Mouse (Mus musculus): ENCODE data around the gene Lrrc20. TPM values are rescaled to one million over a fixed set of nuclear protein-coding genes. Genes with fewer than 3 reads are reported as not detected.

Gene Lrrc20
- polyA plus RNA-seq (2016; fragmentation: Nextera tagmentation; extraction: Ambion mirVana) = 12.6 and 13.2 TPM in 2 replicates

- H3K36me3 ChIP-seq = no peaks in the 10 kb centered on the region
- peaks cover 24% of the 10 kb centered on the region for H3K4me1 ChIP-seq
- H3K9me3 ChIP-seq = no peaks in the 10 kb centered on the region
- H3K9ac ChIP-seq = peak within 1 kb of the TSS; percentile 80
- H3K27ac ChIP-seq = peak within 1 kb of the TSS; percentile 77
- peak within 1 kb of the TSS; percentile 79 for H3K4me3 ChIP-seq
- ATAC-seq (ENCODE audit: low FRiP score, low read depth) = peak; percentile 98
- no peaks in the 10 kb centered on the region for H3K27me3 ChIP-seq (replicated peaks)
- WGBS = under 1% methylated on average over 70 of the region's 70 CpGs
- peak within 1 kb of the TSS; percentile 93 for H3K4me2 ChIP-seq (replicated peaks)
These were observed at the start of gene Lrrc20 for GRCm38 (mm10) chr10:61475594-61476439. Gene Lrrc20, plus strand, starts transcription at chr10:61475801.

- Histone ChIP-seq H3K9ac (no peak overlapping the region), H3K4me2 (replicated peaks) (no peak overlapping the region), H3K27ac (no peak overlapping the region), H3K4me3 (no peak overlapping the region), H3K4me1 (peaks cover 15% of the 10 kb centered on the region; the same call in 1 of the 2 replicates), H3K36me3 (peaks cover 24% of the 10 kb centered on the region), H3K9me3 (no peaks in the 10 kb centered on the region), H3K27me3 (replicated peaks) (no peaks in the 10 kb centered on the region)
- no peak for ATAC-seq (ENCODE audit: low FRiP score, low read depth)
- WGBS = 62% methylated on average over 2 of the region's 2 CpGs
These were observed 49.3 kb upstream of the Lrrc20 start for GRCm38 (mm10) chr10:61426251-61426757.

- H3K9me3 ChIP-seq = no peaks in the 10 kb centered on the region
- H3K4me1 ChIP-seq = peaks cover 15% of the 10 kb centered on the region; the same call in 1 of the 2 replicates
- H3K9ac ChIP-seq = no peak overlapping the region
- H3K27me3 ChIP-seq (replicated peaks) = no peaks in the 10 kb centered on the region
- H3K4me3 ChIP-seq = no peak overlapping the region
- H3K36me3 ChIP-seq = peaks cover 37% of the 10 kb centered on the region
- no peak overlapping the region for H3K4me2 ChIP-seq (replicated peaks)
- WGBS = 93% methylated on average over 6 of the region's 6 CpGs
- ATAC-seq (ENCODE audit: low FRiP score, low read depth) = no peak
- H3K27ac ChIP-seq = no peak overlapping the region
These were observed 47.6 kb upstream of the Lrrc20 start for GRCm38 (mm10) chr10:61427951-61428350.

- Histone ChIP-seq H3K4me1 (peaks cover 15% of the 10 kb centered on the region; the same call in 1 of the 2 replicates), H3K36me3 (peaks cover 41% of the 10 kb centered on the region), H3K9ac (no peak overlapping the region), H3K9me3 (no peaks in the 10 kb centered on the region), H3K4me2 (replicated peaks) (no peak overlapping the region), H3K27ac (no peak overlapping the region), H3K27me3 (replicated peaks) (no peaks in the 10 kb centered on the region), H3K4me3 (no peak overlapping the region)
- 43% methylated on average over 4 of the region's 4 CpGs for WGBS
- ATAC-seq (ENCODE audit: low FRiP score, low read depth) = peak; percentile 56; the same call in 1 of the 2 replicates
These were observed 47.2 kb upstream of the Lrrc20 start for GRCm38 (mm10) chr10:61428416-61428815.

GRCm38 (mm10) chr10:61429043-61429442 lies 46.6 kb upstream of the Lrrc20 start:
- peaks cover 48% of the 10 kb centered on the region for H3K36me3 ChIP-seq
- no peaks in the 10 kb centered on the region for H3K27me3 ChIP-seq (replicated peaks)
- H3K4me2 ChIP-seq (replicated peaks) = no peak overlapping the region
- H3K4me3 ChIP-seq = no peak overlapping the region
- H3K27ac ChIP-seq = no peak overlapping the region
- no peaks in the 10 kb centered on the region for H3K9me3 ChIP-seq
- no peak for ATAC-seq (ENCODE audit: low FRiP score, low read depth)
- no peak overlapping the region for H3K9ac ChIP-seq
- peaks cover 14% of the 10 kb centered on the region; the same call in 1 of the 2 replicates for H3K4me1 ChIP-seq
- 91% methylated on average over 5 of the region's 5 CpGs for WGBS

- no peak for ATAC-seq (ENCODE audit: low FRiP score, low read depth)
- WGBS = 96% methylated on average over 9 of the region's 9 CpGs
These were observed 44.2 kb upstream of the Lrrc20 start for GRCm38 (mm10) chr10:61431375-61431774.

GRCm38 (mm10) chr10:61440202-61440800 lies 35.3 kb upstream of the Lrrc20 start:
- 93% methylated on average over 7 of the region's 7 CpGs for WGBS
- H3K27me3 ChIP-seq (replicated peaks) = no peaks in the 10 kb centered on the region
- no peak overlapping the region for H3K9ac ChIP-seq
- H3K36me3 ChIP-seq = peaks cover 7% of the 10 kb centered on the region; the same call in 1 of the 2 replicates
- no peak overlapping the region for H3K27ac ChIP-seq
- ATAC-seq (ENCODE audit: low FRiP score, low read depth) = no peak
- H3K4me2 ChIP-seq (replicated peaks) = no peak overlapping the region
- H3K9me3 ChIP-seq = no peaks in the 10 kb centered on the region
- no peak overlapping the region for H3K4me3 ChIP-seq
- H3K4me1 ChIP-seq = peaks cover 17% of the 10 kb centered on the region

More at GRCm38 (mm10) chr10:61431375-61431774, 44.2 kb upstream of the Lrrc20 start:
- H3K27ac ChIP-seq = no peak overlapping the region
- no peaks in the 10 kb centered on the region for H3K9me3 ChIP-seq
- H3K4me1 ChIP-seq = peaks cover 8% of the 10 kb centered on the region; the same call in 1 of the 2 replicates
- H3K27me3 ChIP-seq (replicated peaks) = no peaks in the 10 kb centered on the region
- no peak overlapping the region for H3K9ac ChIP-seq
- H3K4me2 ChIP-seq (replicated peaks) = no peak overlapping the region
- H3K4me3 ChIP-seq = no peak overlapping the region
- H3K36me3 ChIP-seq = peaks cover 56% of the 10 kb centered on the region

- Histone ChIP-seq H3K4me1 (peaks cover 41% of the 10 kb centered on the region), H3K27me3 (replicated peaks) (no peaks in the 10 kb centered on the region), H3K9ac (no peak overlapping the region), H3K27ac (no peak overlapping the region), H3K4me3 (no peak overlapping the region), H3K36me3 (peaks cover 7% of the 10 kb centered on the region; the same call in 1 of the 2 replicates), H3K9me3 (no peaks in the 10 kb centered on the region), H3K4me2 (replicated peaks) (no peak overlapping the region)
- ATAC-seq (ENCODE audit: low FRiP score, low read depth) = no peak
- 74% methylated on average over 6 of the region's 6 CpGs for WGBS
These were observed 32.1 kb upstream of the Lrrc20 start for GRCm38 (mm10) chr10:61443456-61443855.

GRCm38 (mm10) chr10:61443876-61444275 lies 31.7 kb upstream of the Lrrc20 start:
- 79% methylated on average over 1 of the region's 1 CpGs for WGBS
- no peaks in the 10 kb centered on the region for H3K27me3 ChIP-seq (replicated peaks)
- H3K4me3 ChIP-seq = no peak overlapping the region
- H3K9ac ChIP-seq = no peak overlapping the region
- no peak overlapping the region for H3K4me2 ChIP-seq (replicated peaks)
- H3K4me1 ChIP-seq = peaks cover 45% of the 10 kb centered on the region
- H3K27ac ChIP-seq = no peak overlapping the region
- H3K9me3 ChIP-seq = no peaks in the 10 kb centered on the region
- no peak for ATAC-seq (ENCODE audit: low FRiP score, low read depth)
- H3K36me3 ChIP-seq = peaks cover 10% of the 10 kb centered on the region

GRCm38 (mm10) chr10:61445016-61445415 lies 30.6 kb upstream of the Lrrc20 start:
- Histone ChIP-seq H3K4me2 (replicated peaks) (no peak overlapping the region), H3K27ac (no peak overlapping the region), H3K4me3 (no peak overlapping the region), H3K36me3 (peaks cover 12% of the 10 kb centered on the region), H3K27me3 (replicated peaks) (no peaks in the 10 kb centered on the region), H3K4me1 (peaks cover 54% of the 10 kb centered on the region), H3K9me3 (no peaks in the 10 kb centered on the region), H3K9ac (no peak overlapping the region)
- no peak for ATAC-seq (ENCODE audit: low FRiP score, low read depth)
- WGBS = 79% methylated on average over 3 of the region's 3 CpGs

- H3K4me1 ChIP-seq = peaks cover 68% of the 10 kb centered on the region
These were observed 27.8 kb upstream of the Lrrc20 start for GRCm38 (mm10) chr10:61447581-61448353.

More at GRCm38 (mm10) chr10:61447581-61448353, 27.8 kb upstream of the Lrrc20 start:
- Histone ChIP-seq H3K4me2 (replicated peaks) (no peak overlapping the region), H3K27me3 (replicated peaks) (no peaks in the 10 kb centered on the region), H3K9ac (no peak overlapping the region), H3K9me3 (no peaks in the 10 kb centered on the region), H3K4me3 (no peak overlapping the region), H3K27ac (no peak overlapping the region), H3K36me3 (peaks cover 5% of the 10 kb centered on the region)
- no peak for ATAC-seq (ENCODE audit: low FRiP score, low read depth)
- WGBS = 88% methylated on average over 10 of the region's 10 CpGs

All from neural tube, embryonic 12.5 days (tissue).